Mouse (Mus musculus) C2C12 (cell line): ENCODE results near the gene Nadk.

ENCODE experiments used
- CTCF ChIP-seq: IDR thresholded peaks from one replicate; pipeline ENCODE4 v1.5.1; 2011; ENCODE audit not compliant: control insufficient read depth, insufficient read depth, insufficient read length
- MAX ChIP-seq: IDR thresholded peaks from one replicate; pipeline ENCODE4 v1.6.1; 2011; ENCODE audit warnings: mild to moderate bottlenecking, control low read depth

- TF ChIP-seq CTCF (no peak), MAX (no peak)
Observed at GRCm38 (mm10) chr4:155569818-155570217, 7.6 kb downstream of the Nadk start.
